Mouse (Mus musculus): Measurements from ENCODE around the gene Dnajc17.

Gene Dnajc17

DNA sequence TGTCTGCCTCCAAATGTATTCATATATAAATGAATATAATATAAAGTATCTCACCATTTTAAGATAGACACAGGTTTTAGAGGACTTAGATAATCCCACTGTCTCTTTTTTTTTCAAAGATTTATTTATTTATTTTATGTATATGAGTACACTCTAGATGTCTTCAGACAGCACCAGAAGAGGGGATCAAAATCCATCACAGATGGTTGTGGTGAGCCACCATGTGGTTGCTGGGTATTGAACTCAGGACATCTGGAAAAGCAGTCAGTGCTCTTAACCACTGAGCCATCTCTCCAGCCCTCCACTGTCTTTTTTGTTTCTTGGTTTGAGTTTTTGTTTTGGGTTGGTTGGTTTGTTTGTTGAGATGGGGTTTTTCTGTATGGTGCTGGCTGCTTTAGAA lies 50.8 kb downstream of the Dnajc17 start:
- no peak for DNase-seq

GRCm38 (mm10) chr2:119156681-119157572 lies 51.7 kb downstream of the Dnajc17 start, which contains the start of gene Rmdn3:
Gene Rmdn3 (minus strand): TSS chr2:119157034.
- peak; percentile 98 for DNase-seq

DNA sequence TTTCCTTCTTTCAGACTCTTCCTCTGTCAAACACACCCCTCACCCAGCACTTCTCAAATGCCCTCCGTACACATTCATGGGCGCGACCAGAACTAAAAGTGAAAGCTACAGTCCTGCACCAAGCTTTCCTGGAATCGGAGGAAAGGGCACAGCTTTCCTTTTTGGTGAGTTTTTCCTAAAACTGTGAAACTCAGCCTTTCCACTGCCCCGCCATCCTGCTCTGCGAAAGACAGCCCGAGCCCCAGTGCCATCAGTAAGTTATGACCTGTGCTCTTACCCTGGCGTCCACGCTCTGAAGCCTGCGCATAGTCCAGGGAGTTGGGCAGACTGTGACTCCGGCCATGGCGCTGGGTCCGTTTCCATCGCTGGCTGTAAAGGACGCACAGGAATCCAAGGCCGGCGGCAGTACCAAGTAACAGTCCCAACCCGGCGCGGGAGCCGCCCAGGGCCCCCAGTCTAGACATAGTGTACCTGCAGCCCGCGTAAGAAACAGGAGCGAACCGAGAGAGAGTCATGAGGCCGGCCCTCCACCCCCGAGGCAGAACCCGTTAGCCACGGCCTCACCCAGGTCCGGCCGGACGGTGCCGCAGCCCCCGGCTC lies 52.4 kb downstream of the Dnajc17 start:
- DNase-seq: peak in 1 of 2 experiments; percentile 45

DNA sequence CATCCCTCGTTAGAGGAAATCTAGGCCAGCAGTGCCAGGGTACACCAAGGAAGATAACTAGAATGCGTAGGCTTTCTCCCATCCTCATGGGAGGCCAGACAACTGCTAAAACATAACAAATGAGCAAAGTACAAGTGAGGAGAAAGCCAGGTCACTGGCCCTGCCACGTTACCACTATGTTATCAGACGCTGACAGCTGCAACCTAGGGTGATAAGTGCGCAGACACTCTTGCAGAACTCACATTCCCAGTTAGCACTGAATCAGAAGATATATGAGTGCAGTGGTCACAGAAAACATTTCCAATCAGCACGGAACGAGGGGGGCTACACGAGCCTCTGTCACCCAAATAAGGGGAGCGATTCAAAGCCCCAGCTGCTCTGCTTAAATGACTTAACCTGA lies 53.2 kb downstream of the Dnajc17 start:
- no peak for DNase-seq

DNA sequence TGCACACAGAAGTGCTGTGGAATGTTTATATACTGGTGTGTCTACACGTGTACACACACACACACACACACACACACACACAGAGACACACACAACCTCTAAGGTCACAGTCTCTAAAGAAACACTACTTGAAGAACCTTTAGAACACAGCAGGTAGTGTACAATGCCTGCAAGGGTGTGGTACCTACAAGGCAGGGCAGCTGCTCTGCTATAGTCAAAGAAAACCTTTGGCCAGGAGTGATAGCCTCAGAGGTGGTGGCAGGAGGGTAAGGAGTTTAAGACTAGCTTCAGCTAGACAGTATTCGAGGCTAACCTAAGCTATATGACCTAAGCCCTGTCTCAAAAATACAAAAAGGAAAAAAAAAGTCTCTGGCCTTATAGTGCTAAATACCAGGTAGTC lies 53.9 kb downstream of the Dnajc17 start:
- no peak for DNase-seq

- no peak for DNase-seq
Observed at GRCm38 (mm10) chr2:119152255-119152654, 56.3 kb downstream of the Dnajc17 start.

DNA sequence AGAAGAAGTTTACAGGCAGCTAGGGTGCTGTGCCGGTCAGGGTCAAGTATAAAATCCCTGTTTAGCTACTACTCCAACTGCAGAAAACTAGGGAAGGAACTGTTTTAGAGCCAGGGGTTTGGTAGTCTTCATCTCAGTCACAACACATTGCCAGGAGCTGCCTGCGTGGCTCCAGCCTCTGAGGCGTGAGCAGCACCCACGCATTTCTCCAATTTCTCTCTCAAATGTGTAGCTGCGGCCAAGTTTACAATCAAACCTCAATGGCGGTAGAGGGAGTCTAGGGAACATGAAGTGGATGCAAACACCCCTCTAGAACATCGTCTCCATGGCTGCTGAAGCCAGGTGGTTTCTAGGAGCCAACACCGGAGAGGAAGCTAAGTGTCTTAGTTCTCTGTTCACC lies 60.8 kb downstream of the Dnajc17 start:
- no peak for DNase-seq

- DNase-seq: no peak
Observed at GRCm38 (mm10) chr2:119147160-119147678, 61.4 kb downstream of the Dnajc17 start.

DNA sequence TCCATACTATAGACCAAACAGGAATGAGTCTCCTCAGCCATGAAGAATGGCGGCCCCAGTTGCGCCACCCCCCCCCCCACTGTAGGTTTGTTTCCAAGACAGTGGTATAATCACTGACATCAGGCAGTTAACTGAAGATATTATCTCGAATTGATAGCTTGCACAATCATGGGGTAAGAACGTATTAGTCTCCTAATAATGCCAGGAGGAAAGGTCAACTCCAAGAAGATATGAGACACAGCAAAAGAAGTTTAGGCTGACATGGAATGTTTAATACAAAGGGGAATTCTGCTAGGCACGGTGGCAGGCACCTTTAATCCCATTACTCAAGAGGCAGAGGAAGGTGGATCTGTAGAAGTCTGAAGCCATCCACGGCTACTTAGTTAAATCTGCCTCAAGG lies 62.2 kb downstream of the Dnajc17 start:
- DNase-seq: no peak

GRCm38 (mm10) chr2:119145199-119145598 lies 63.4 kb downstream of the Dnajc17 start:
- DNase-seq: peak in 1 of 2 experiments; percentile 25

DNA sequence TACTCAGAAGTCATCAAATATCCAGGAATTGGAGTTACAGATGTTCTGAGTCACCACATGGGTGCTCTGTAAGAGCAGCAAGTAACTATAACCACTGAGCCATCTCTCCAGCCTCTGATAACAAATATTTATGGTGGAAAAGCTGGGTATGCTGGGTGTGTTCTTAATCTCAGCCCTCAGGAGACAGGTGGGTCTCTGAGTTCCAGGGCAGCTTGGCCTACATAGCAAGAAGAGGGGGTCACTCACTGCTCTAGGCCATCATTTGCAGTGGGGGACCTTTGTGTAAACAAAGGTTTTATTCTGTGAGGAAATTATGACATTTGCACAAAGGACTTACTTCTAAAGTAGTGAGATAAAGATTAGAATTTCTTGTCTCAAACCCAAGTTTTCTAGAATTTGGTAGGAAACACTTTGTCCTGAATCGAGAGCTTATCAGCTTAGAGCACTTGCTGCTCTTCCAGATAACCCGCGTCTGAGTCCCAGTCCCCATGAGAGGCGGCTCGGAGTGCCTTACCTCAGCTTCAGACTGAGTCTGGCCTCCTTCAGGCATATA lies 72.2 kb downstream of the Dnajc17 start:
- no peak for DNase-seq
